Mouse (Mus musculus) induced T-regulatory cell, adult 2 months (primary cell): ENCODE measurements around the gene Akip1.

ENCODE experiments used
- DNase-seq: peaks from one replicate; pipeline ENCODE4 v3.0.0-alpha.2; 2012; ENCODE audit warnings: low read depth

Akip1 gene

DNA sequence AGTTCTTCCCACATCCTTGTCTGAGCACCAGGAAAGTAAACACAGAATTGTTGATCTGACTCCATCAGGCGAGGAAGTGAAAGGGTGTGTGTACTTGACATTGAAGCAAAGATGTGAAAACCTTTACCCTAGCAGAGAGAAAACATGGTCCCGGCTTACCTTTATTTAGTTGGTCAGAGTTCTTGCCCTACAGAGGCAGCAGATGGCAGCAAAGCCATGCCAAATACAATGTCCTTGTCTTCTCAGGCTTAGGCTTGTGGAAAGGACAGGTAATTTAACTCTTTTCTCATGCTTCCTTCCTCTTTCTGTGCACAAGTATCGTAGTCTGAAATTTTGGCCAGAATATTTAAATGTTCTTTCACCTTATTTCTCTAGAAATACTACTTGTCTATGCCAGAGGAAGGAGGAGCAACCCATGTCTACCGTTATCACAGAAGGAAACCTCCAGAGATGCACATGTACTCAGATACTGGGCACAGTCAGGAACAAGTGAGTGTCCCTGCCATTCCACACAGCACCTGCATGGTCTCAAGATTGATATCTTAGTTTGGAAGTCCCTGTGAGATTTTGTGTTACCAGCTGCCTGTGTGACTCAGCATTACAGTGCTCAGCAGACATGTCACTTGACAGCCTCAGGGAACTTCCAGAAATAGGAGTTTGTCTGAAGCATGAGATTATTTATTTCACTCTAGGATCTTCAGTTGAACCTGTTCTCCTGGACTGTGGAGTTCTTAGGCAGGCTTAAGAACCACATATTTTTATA, 3.7 kb downstream of the Akip1 start:
- peak; percentile 77 for DNase-seq

DNA sequence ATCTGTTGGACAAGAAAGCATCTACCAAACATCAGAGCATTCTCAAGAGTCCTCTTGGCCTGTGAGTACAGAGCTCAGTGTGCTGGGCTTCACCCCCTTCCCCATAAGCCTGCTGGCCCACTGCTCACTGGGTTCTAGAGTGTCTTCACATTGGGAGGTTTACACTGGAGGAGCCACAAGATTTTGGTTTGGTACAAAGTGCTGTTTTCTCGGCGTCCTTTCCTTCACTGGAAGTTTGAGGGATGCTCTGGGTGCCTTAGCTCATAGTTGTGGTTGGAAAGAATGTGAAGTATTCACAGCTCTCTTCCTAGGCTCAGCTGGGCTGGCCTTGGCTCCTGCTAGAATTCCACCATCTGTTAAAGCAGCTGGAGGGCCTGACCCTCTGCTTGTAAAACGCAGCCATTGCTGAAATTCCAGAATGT, 5.5 kb downstream of the Akip1 start:
- no peak for DNase-seq

DNA sequence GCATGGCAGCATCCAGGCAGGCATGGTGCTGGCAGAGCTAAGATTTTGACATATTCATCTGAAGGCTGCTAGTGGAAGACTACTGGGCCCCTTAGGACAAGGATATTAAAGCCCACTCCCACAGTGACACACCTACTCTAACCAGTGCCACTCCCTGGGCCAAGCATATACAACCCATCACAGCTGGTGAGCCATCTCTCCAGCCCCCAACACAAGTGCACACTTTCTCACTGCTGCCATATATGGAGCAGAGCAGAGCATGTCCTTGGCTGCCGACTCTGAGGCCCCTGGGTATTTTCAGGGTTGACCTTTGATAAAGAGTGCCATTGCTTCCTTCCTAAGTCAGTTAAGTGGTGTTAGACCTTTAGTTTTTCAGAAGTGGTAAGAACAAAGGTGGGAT, 6.6 kb downstream of the Akip1 start:
- no peak for DNase-seq

DNA sequence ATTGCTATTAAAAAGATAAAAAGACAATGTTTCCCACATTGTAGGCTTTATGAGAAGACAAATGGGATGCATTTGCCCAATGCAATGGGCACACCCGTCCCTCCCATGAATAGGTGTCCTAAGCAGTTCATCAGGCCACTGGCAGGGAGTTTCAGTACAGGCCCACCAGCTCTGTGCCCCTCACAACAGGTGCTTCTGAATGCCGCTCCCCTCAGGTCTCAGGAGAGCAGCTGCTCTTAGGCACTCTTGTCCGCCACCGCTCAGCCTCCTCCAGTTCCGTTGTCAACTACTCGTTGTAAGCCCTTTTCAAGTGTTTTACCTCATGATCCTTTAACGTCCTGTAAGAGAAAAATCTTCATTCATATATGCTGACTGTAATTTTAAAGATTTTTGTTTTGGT, 8.7 kb downstream of the Akip1 start:
- DNase-seq: no peak

DNA sequence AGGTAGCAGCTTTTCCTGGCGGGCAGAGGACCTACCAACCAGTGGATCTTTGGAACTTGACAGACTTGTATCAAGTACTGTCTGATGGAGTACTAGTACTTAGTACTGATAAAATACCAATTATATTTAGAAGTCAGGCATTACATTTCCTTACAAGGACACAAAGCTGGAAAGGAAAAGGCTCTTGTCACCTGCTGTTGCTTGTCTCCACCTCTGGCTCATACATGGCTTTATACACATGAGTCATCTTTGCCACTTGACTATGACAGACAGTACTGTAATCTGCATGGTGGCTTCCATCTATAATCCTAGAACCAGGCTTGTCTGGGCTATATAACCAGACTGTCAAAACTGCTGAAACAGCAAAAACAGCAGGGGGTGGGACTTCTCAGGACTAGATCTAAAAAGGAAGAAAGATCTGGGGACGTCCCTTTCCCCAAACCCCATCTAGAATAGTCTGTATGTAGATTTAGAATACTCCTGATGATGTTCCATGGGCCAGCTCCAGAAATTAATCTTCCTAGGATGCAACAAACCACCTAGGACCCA, 10.0 kb downstream of the Akip1 start:
- no peak for DNase-seq

DNA sequence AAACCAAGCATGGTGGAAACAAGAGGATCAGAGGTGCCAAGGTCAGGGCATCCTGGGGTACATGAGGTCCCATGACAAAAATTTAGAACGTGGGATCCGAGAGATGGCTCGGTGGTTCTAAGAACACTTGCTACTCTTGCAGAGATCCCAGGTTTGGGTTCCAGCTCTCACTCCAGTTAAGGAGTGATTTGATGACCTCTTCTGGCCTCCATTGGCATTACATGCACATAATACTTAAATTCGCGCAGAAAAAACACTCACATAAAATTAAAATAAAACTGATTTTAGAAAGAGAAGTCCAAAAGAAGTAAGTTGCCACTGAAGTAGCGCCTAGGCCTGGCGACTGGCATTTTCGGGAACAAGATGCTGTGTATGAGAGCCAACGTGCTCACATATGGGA, 15.8 kb downstream of the Akip1 start:
- DNase-seq: peak; percentile 45

DNA sequence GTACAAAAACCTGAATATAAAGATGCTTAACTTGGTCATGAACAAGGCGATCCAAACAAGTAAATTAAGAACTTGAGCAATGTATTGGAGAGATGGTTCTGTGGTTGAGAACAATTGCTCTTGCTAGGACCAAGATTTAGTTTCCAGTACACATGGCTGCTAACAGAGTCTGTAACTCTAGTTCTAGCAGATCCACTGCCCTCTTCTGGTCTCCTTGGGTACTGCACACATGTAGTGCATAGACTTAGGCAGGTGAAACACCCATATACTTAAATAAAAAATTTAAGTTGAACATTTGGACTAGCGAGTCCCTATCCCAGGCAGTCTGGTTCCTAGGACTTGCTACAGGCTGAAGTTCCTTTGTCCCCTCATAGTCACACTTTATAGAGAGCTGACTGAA, 19.1 kb downstream of the Akip1 start:
- peak; percentile 56 for DNase-seq

DNA sequence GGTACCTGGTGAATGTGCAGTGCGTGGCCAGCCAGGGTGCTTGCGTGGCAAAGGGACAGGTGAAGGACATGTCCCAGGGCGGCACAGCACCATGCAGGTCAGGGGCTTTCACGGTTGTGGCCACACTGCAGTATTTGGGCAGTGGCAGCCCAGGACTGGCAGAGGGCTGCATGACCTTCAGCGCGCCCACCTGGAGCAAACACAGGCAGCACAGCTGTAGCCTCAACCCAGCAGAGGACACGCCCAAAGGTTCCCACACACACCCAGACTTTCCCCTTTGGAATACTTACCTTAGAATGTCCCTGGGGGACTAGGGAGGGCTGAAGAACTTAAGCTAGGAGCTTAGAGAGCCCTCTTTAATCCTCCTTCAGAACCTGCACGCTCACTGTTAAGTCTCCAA, 19.6 kb downstream of the Akip1 start:
- no peak for DNase-seq

DNA sequence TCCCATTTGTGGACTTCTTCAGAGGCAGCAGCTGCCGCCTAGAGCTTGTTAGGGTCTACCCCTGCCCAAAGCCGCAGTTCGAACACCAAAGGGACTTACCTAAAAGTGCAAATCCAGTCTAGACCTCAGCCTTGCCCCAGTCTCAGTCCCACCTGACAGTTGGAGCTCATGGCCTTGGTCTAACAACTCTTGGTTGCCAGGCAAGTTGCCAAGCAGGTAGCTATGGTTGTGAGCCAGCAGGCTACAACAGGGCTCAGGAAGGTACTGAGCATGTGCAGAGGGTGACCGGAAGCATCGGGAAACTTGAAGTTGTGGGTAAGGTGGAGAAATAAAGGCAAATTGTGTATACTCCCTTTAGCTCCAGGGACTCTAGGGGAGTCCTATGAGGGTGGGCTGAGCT, 20.2 kb downstream of the Akip1 start, which contains the start of gene BC051019:
Gene BC051019 (minus strand): TSS at position 154 of the 400 bp plus-strand sequence.
- DNase-seq: no peak

DNA sequence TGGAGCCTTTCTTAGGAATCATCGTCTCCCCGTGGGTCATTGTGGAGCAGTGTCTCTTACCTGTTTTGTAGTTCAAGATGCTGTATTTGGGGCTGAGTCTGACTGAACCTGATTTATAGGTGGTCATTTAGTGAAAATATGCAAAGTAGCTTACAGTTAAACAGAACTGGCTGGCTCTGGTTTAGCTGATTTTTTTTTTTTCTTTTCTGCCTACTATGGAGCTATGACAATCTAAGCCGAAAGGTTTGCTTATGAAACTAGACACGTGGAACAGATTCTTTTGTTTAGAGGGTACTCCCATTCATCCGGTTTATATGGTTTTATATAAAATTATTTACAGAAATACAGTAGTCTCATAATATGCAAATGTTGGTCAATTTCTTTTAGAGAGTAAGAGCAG, 28.1 kb downstream of the Akip1 start, which contains the start of gene Ascl3:
Gene Ascl3 (minus strand): TSS at position 101 of the 400 bp plus-strand sequence.
- DNase-seq: no peak

DNA sequence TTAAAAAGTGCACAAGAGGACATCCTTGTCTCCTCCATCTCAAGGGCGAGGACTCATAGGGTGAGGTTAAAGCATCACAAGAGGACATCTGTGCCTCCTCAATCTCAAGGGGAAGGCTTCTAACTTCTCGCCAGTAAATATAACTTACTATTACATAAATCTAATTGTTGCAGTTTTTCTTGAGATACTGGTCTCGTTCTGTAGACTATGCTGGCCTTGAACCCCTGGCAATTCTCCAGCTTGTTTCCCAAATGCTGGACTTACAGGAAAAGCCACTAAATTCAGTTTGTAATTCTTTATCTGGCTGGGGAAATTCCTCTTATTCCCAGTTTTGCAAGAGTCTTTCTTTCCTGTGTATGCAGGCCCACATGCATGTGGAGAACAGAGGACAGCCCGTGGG, 31.3 kb downstream of the Akip1 start:
- DNase-seq: no peak

DNA sequence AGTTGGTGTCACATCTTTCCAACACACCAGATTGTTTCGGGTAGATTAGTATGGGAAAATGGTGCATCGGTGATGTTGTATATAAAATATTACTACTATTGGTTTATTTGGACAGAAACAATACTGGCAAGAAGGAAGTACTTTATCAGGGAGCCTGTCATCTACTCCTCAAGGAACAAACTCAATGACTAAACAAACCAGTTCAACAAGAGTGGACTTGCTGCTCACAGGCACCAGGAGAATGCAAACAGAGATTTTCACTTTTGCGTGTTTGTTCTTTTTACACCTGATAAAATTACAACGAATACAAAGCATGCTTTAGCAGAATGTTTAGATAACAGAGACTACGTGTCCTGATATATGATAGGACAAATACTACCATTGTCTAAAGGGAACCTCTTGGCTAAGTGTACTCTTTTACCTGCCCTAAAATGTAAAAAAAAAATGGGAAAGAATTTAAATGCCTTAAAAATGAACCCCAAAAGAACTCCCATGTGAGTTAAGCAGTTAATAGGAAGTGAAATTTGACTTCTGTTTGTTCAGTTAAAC, 36.4 kb downstream of the Akip1 start:
- DNase-seq: no peak

DNA sequence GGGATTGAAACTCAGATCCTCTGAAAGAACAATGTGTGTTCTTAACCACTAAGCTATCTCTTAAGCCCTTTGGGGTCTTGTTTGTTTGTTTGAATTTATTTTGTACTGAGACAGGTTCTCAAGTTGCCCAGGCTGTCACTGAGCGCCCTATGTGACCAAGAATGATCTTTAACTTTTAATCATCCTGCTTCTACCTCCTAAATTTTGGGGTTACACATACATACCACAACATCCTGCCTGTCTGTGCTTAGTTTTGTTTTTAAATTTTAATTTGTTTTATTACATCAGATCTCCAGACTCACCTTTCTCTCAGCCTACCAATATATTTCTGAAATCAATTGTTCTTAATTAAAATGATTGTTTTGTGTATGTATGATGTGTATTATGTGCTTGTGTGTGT, 37.6 kb downstream of the Akip1 start:
- peak; percentile 29 for DNase-seq

DNA sequence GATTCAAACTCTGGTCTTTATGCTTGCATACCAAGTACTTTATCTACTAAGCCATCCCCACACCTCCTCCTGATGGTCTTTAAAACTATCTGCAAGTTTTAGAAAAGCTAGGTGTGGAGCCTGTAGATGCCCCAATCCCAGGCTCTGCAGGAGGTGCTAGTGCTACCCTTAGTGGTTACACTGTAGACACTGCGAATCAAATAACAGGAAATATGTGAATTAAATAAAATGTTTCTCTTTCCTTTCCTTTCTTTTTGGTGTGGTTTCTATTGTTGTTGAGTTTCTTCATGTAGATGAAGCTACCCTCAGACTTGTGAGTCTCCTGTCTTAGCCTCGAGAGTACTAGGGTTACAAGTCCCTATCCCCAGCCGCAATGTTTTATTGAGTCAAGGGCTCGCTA, 38.2 kb downstream of the Akip1 start:
- peak; percentile 37 for DNase-seq

DNA sequence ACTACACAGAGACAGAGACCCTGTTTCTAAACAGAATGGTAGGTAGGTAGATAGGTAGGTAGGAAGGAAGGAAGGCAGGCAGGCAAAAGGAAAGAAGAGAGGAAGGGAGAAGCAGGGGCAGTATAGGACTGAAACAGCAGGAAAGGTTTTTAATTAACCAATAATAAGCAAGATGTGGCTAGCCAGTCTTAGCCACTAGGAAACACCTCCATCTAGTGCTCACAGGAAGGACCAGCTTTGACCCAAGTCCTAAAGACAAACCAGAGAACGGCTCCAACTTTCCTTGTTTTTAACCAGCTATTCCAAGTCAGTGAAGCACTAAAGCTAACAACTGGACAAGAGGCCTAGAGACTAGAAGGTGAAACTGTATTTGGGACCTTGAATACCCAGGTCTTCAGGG, 44.3 kb downstream of the Akip1 start:
- no peak for DNase-seq

DNA sequence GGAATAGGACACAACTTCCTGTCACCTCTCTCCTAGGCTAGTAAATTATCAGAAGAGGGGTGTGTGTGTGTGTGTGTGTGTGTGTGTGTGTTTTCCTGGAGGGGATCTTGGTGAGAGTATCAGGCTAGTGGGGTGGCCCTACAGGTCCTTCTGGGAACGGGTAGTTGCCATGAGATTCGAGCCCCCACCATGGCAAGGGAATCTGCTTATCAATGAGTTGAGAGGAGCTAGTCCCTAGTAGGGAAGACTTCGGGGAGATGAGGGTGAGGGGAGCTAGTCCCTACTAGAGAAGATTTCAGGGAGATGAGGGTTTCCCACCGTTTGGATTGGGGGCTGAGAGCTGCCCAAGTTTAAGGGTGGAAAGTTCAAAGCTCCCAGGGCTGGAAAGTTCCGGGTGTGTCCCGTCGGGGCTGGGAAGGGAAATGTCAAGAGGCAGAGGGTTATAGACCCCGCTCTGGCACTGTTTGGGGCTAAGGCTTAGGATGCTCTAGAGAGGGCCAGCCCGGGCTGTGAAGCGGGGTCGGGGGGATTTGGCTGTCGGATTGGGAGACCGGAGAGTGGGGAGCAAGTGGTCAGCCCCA, 48.0 kb downstream of the Akip1 start:
- no peak for DNase-seq

DNA sequence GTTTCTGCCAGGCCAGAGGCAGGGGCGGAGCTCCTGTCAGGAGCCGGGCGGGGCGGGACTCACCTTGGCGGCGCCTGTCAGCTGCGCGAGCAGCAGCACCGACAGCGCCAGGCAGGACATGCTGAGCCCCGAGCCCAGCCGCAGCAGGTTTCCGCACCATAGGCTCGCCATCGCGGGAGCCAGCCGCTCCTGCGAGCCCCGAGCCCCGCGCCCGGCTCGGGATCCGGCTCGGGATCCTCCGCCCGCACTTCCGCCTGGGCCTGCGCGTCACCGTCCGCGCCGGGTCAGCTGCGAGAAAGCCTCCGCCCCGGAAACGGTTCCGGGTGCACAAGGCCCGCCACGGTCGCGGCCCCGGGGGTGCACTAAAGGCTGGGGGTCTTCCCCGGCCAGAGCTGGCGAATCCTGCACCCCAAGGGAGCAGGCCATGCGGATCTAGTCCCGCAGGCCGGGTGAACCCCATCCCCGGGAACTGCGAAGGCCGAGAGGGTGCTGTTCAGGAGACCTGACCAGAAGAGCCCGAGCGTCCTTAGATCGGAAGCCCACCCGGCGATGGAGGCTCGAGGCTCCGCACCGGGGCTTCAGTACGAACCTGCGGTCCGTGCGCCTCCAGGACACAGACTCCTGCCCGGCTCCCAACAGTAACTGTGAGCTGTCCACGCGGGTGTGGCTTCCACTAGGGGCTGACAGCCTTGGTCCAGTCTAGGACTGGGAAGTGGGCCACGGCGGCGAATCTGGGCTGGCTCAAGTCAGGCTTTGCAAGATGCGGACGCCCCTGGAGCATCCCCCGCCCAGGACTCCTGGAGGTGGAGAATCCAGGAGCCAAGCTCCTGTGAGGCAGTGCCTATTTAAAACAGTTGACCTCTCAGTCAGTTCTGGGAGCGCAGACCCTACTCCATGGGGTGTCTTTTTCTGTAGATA, 48.8 kb downstream of the Akip1 start, which contains the start of gene Tmem9b:
Gene Tmem9b (minus strand): TSS at position 868 of the 918 bp plus-strand sequence.
- DNase-seq: peak; percentile 88

DNA sequence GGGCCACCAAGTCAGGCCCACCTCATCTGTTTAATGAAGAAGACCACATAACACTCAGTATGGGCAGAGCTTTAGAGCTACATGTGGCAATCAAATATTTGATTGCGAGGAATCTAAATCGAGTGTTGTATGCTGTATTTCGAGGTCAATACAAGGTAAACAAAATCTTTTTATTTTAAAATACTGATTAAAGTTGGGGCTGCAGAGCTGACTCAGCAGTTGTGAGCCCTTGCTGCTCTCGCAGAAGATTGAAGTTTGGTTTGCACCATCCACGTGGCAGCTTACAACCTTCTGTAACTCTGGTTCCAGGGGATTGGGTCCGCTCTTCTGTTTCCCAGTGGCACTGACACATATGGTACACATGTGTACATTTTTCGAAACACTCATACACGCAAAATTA, 50.5 kb downstream of the Akip1 start:
- DNase-seq: no peak

DNA sequence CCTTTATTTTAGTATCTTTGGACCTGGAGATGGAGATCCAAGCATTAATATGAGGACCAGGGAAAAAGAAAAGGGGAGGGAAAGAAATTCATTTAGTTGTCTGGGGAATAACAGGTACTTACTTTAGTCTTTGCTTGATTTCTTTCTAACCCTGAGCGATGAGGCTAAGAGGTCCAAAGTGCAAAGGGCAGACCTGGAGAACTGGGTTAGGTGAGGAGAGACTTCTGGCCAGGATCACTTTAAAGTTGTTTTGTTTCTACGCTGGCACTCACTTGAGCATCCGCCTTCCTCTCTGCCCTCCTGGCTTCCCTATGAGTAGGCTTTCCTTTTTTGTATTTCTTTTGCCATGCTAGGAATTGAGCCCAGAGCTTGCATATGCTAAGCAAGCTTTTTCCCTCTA, 52.8 kb downstream of the Akip1 start:
- no peak for DNase-seq
